Mouse (Mus musculus) CH12.LX (cell line): ENCODE data around the gene Slc29a3. TPM values are rescaled to one million over a fixed set of nuclear protein-coding genes. Genes with fewer than 3 reads are reported as not detected.

Source experiments
- DNase-seq: peaks from one replicate; pipeline ENCODE4 v3.0.0-alpha.2; 2013; ENCODE audit errors: extremely low read depth
- H3K27ac ChIP-seq: 2 replicates; pipeline ENCODE4 v1.5.1; 2012; ENCODE audit warnings: low read depth, mild to moderate bottlenecking, control low read depth, moderate library complexity; ENCODE audit not compliant: insufficient read depth
- H3K27me3 ChIP-seq: replicated peaks from 2 replicates; pipeline ENCODE3; 2012; ENCODE audit warnings: inconsistent platforms
- H3K36me3 ChIP-seq, 2 experiments: replicated peaks in 1 of 2; 2 replicates each; pipeline versions ENCODE3 to v1.6.1; 2012; ENCODE audit warnings: inconsistent platforms in 1 of 2, low read length in 1 of 2, mild to moderate bottlenecking in 1 of 2, mixed read lengths in 1 of 2, moderate library complexity in 1 of 2; ENCODE audit not compliant: control insufficient read depth in 1 of 2, insufficient read depth in 1 of 2
- H3K4me1 ChIP-seq, 2 experiments: 2 replicates each; pipeline ENCODE4 v1.6.1; 2012; ENCODE audit warnings: inconsistent platforms in 1 of 2, moderate library complexity in 1 of 2; ENCODE audit not compliant: insufficient read depth in 2 of 2, control insufficient read depth in 1 of 2
- H3K4me2 ChIP-seq: 2 replicates; pipeline ENCODE4 v1.6.1; 2012; ENCODE audit warnings: low read depth, mild to moderate bottlenecking, control low read depth; ENCODE audit not compliant: poor library complexity, insufficient read depth, severe bottlenecking
- H3K4me3 ChIP-seq, 3 experiments: fragments of 150-350 bp in 1 of 3; sonication (generic) in 1 of 3; replicated peaks in 1 of 3; 2 replicates each; pipeline versions ENCODE3 to v1.5.1; 2011 to 2012; ENCODE audit warnings: low read depth in 2 of 3, low read length in 2 of 3, mild to moderate bottlenecking in 2 of 3, moderate library complexity in 2 of 3, control low read depth in 1 of 3, improper control_type of control experiment in 1 of 3, inconsistent platforms in 1 of 3, mixed read lengths in 1 of 3; ENCODE audit not compliant: poor library complexity in 1 of 3
- H3K79me2 ChIP-seq: replicated peaks from 2 replicates; pipeline ENCODE4 v1.6.1; 2012; ENCODE audit warnings: mild to moderate bottlenecking, moderate library complexity; ENCODE audit not compliant: control insufficient read depth, poor library complexity, insufficient read depth, severe bottlenecking; ENCODE audit errors: extremely low read depth
- H3K9ac ChIP-seq: 2 replicates; pipeline ENCODE4 v1.6.1; 2012; ENCODE audit warnings: low read depth, mild to moderate bottlenecking, control low read depth, moderate library complexity; ENCODE audit not compliant: insufficient read depth
- H3K9me3 ChIP-seq: replicated peaks from 2 replicates; pipeline ENCODE3; 2012; ENCODE audit warnings: low read length, inconsistent platforms, mixed read lengths
- BHLHE40 ChIP-seq: IDR thresholded peaks from 2 replicates; pipeline ENCODE4 v1.6.1; 2011; ENCODE audit warnings: mild to moderate bottlenecking, low read depth, low read length, improper control_type of control experiment
- CHD1 ChIP-seq: IDR thresholded peaks from 2 replicates; pipeline ENCODE4 v1.6.1; 2012; ENCODE audit warnings: low read depth, low read length, improper control_type of control experiment, inconsistent platforms
- CTCF ChIP-seq, 2 experiments: IDR thresholded peaks in 1 of 2; conservative IDR thresholded peaks in 1 of 2; 2 replicates each; pipeline ENCODE4 v1.5.1; 2011 to 2012; ENCODE audit warnings: low read depth in 2 of 2, low read length in 2 of 2, improper control_type of control experiment in 1 of 2, inconsistent platforms in 1 of 2, mild to moderate bottlenecking in 1 of 2, moderate library complexity in 1 of 2
- ELF1 ChIP-seq: IDR thresholded peaks from 2 replicates; pipeline ENCODE4 v1.6.1; 2014; ENCODE audit warnings: low read depth, mild to moderate bottlenecking, inconsistent platforms, low read length, improper control_type of control experiment
- ETS1 ChIP-seq: conservative IDR thresholded peaks from 2 replicates; pipeline ENCODE4 v1.6.1; 2012; ENCODE audit warnings: low read depth, mild to moderate bottlenecking, inconsistent platforms, low read length, improper control_type of control experiment, moderate library complexity
- GABPA ChIP-seq: IDR thresholded peaks from 2 replicates; pipeline ENCODE4 v1.6.1; 2012; ENCODE audit warnings: low read depth, low read length, improper control_type of control experiment, inconsistent platforms; ENCODE audit not compliant: insufficient replicate concordance
- HCFC1 ChIP-seq: IDR thresholded peaks from 2 replicates; pipeline ENCODE4 v1.6.1; 2012; ENCODE audit warnings: low read depth, mild to moderate bottlenecking, inconsistent platforms, low read length, improper control_type of control experiment
- IRF4 ChIP-seq: IDR thresholded peaks from 2 replicates; pipeline ENCODE4 v1.6.1; 2014; ENCODE audit warnings: low read depth, mild to moderate bottlenecking, inconsistent platforms, low read length, improper control_type of control experiment
- JUN ChIP-seq: IDR thresholded peaks from 2 replicates; pipeline ENCODE4 v1.6.1; 2011; ENCODE audit warnings: low read depth, mild to moderate bottlenecking, low read length, improper control_type of control experiment, moderate library complexity; ENCODE audit not compliant: insufficient read depth
- JUND ChIP-seq: conservative IDR thresholded peaks from 2 replicates; pipeline ENCODE4 v1.6.1; 2011; ENCODE audit warnings: low read depth, low read length, improper control_type of control experiment
- MAFK ChIP-seq: IDR thresholded peaks from 2 replicates; pipeline ENCODE4 v1.6.1; 2011; ENCODE audit warnings: low read length, improper control_type of control experiment; ENCODE audit not compliant: insufficient replicate concordance
- MXI1 ChIP-seq: IDR thresholded peaks from 2 replicates; pipeline ENCODE4 v1.6.1; 2011; ENCODE audit warnings: mild to moderate bottlenecking, low read depth, low read length, improper control_type of control experiment
- MYC ChIP-seq: IDR thresholded peaks from 2 replicates; pipeline ENCODE4 v1.6.1; 2011; ENCODE audit warnings: low read depth, mild to moderate bottlenecking, improper control_type of control experiment, low read length
- NELFE ChIP-seq: IDR thresholded peaks from 2 replicates; pipeline ENCODE4 v1.6.1; 2011; ENCODE audit warnings: low read depth, low read length, improper control_type of control experiment
- NRF1 ChIP-seq: IDR thresholded peaks from 2 replicates; pipeline ENCODE4 v1.6.1; 2014; ENCODE audit warnings: low read depth, mild to moderate bottlenecking, inconsistent platforms, low read length, improper control_type of control experiment, moderate library complexity
- PAX5 ChIP-seq: IDR thresholded peaks from 2 replicates; pipeline ENCODE4 v1.6.1; 2012; ENCODE audit warnings: low read length, inconsistent platforms, mixed read lengths
- POLR2A ChIP-seq: IDR thresholded peaks from 2 replicates; pipeline ENCODE4 v1.6.1; 2011; ENCODE audit warnings: low read depth, mild to moderate bottlenecking, improper control_type of control experiment, low read length
- POLR2AphosphoS2 ChIP-seq: IDR thresholded peaks from 2 replicates; pipeline ENCODE4 v1.6.1; 2011; ENCODE audit warnings: low read depth, low read length, improper control_type of control experiment
- RCOR1 ChIP-seq: conservative IDR thresholded peaks from 2 replicates; pipeline ENCODE4 v1.6.1; 2012; ENCODE audit warnings: low read depth, mild to moderate bottlenecking, inconsistent platforms, low read length, improper control_type of control experiment
- SIN3A ChIP-seq: IDR thresholded peaks from 2 replicates; pipeline ENCODE4 v1.6.1; 2012; ENCODE audit warnings: low read length, improper control_type of control experiment, inconsistent platforms
- TBP ChIP-seq: conservative IDR thresholded peaks from 2 replicates; pipeline ENCODE4 v1.6.1; 2011; ENCODE audit warnings: low read depth, low read length, improper control_type of control experiment
- TCF12 ChIP-seq: IDR thresholded peaks from 2 replicates; pipeline ENCODE4 v1.6.1; 2014; ENCODE audit warnings: low read depth, mild to moderate bottlenecking, inconsistent platforms, low read length, improper control_type of control experiment
- UBTF ChIP-seq: IDR thresholded peaks from 2 replicates; pipeline ENCODE4 v1.6.1; 2012; ENCODE audit warnings: low read depth, mild to moderate bottlenecking, inconsistent platforms, low read length, improper control_type of control experiment, moderate library complexity
- USF2 ChIP-seq: conservative IDR thresholded peaks from 2 replicates; pipeline ENCODE4 v1.6.1; 2011; ENCODE audit warnings: low read depth, low read length, improper control_type of control experiment
- ZC3H11A ChIP-seq: IDR thresholded peaks from 2 replicates; pipeline ENCODE4 v1.6.1; 2012; ENCODE audit warnings: low read depth, mild to moderate bottlenecking, inconsistent platforms, low read length, improper control_type of control experiment
- ZKSCAN1 ChIP-seq: IDR thresholded peaks from 2 replicates; pipeline ENCODE4 v1.6.1; 2012; ENCODE audit warnings: low read depth, inconsistent platforms, low read length, improper control_type of control experiment, borderline replicate concordance
- ZMIZ1 ChIP-seq: IDR thresholded peaks from 2 replicates; pipeline ENCODE4 v1.6.1; 2012; ENCODE audit warnings: low read depth, mild to moderate bottlenecking, inconsistent platforms, low read length, improper control_type of control experiment
- ZNF384 ChIP-seq: IDR thresholded peaks from 2 replicates; pipeline ENCODE4 v1.6.1; 2012; ENCODE audit warnings: low read depth, low read length, improper control_type of control experiment, inconsistent platforms
- dilution Hi-C: fragments of 300-500 bp; cut with MboI; formaldehyde crosslinking; loops from 2 replicates; pipeline ENCODE4 v1.14.3; 2020; ENCODE audit warnings: low sequenced_read_pairs; ENCODE audit not compliant: extremely low pct_unique_long_range_greater_than_20kb, extremely low pct_ligation_motif_present
- in situ Hi-C: fragments of 300-500 bp; cut with MboI; formaldehyde crosslinking; loops from 3 replicates; pipeline ENCODE4 v1.14.3; 2019; ENCODE audit warnings: low sequenced_read_pairs, low pct_ligation_motif_present, low pct_unique_long_range_greater_than_20kb, mixed read lengths
- polyA plus RNA-seq: library from polyadenylated mRNA; unstranded; fragments of >175 nt; gene quantifications from 2 replicates; pipeline ENCODE4 v1.2.1, GENCODE M21; 2012; ENCODE audit warnings: low read depth; ENCODE audit not compliant: insufficient read length
- total RNA-seq, 2 experiments: library from RNA; depleted of rRNA; stranded (reverse); fragments of 300-350 nt in 1 of 2; fragments of >200 nt in 1 of 2; gene quantifications; 2 replicates each; pipeline ENCODE4 v1.2.3; 2012 to 2014

Gene Slc29a3
- total and polyA plus RNA-seq, 3 experiments, result 4.1 to 19.1 (median 5.9) TPM

- Histone ChIP-seq H3K36me3 (no peaks in the 10 kb centered on the region), H3K4me1 (peaks cover 8 to 15% of the 10 kb centered on the region in 2 experiments; a peak in 3 of 4 replicates), H3K9ac (no peak overlapping the region), H3K27me3 (peaks cover 88% of the 10 kb centered on the region), H3K9me3 (peaks cover 10% of the 10 kb centered on the region), H3K27ac (no peak overlapping the region), H3K4me3 (no peak overlapping the region), H3K79me2 (no peaks in the 10 kb centered on the region), H3K4me2 (no peak overlapping the region)
- no peak for DNase-seq
- in situ Hi-C loops (loop anchor here (5.0 kb wide), 2 partner anchors 149 to 274 kb away; no protein-coding TSS in a partner anchor), dilution Hi-C loops (no loop called here)
- TF ChIP-seq NRF1 (no peak), TBP (no peak), POLR2AphosphoS2 (no peak), ZMIZ1 (no peak), ZKSCAN1 (no peak), PAX5 (no peak), IRF4 (no peak), TCF12 (no peak), MXI1 (no peak), JUND (no peak), CHD1 (no peak), GABPA (no peak), POLR2A (no peak), RCOR1 (no peak), MYC (no peak), BHLHE40 (no peak), ELF1 (no peak)
These were observed 66.6 kb downstream of the Slc29a3 start for GRCm38 (mm10) chr10:60685764-60686640.

- no peak overlapping the region for H3K27ac ChIP-seq
- H3K9ac ChIP-seq, result no peak overlapping the region
- H3K4me1 ChIP-seq, result no peaks in the 10 kb centered on the region
- no peaks in the 10 kb centered on the region for H3K9me3 ChIP-seq
- dilution Hi-C loops (no loop called here), in situ Hi-C loops (no loop called here)
- H3K4me2 ChIP-seq, result no peak overlapping the region
- no peak for TF ChIP-seq RCOR1
- TF ChIP-seq ETS1, result no peak
- TF ChIP-seq JUN, result no peak
- TF ChIP-seq HCFC1, result no peak
- no peak for TF ChIP-seq UBTF
- TF ChIP-seq MAFK, result no peak
- TF ChIP-seq MXI1, result no peak
- TF ChIP-seq USF2, result no peak
- TF ChIP-seq ZNF384, result no peak
- TF ChIP-seq CTCF (conservative IDR thresholded peaks at IDR 0.05 in 1 of 2, IDR thresholded peaks at IDR 0.05 in 1 of 2; ENCODE audit: low read depth in 2 of 2, low read length in 2 of 2), result no peak
- TF ChIP-seq TCF12, result no peak
- TF ChIP-seq ELF1, result no peak
- TF ChIP-seq POLR2A, result no peak
- no peak for TF ChIP-seq NRF1
- TF ChIP-seq ZC3H11A, result no peak
- no peak for TF ChIP-seq IRF4
- TF ChIP-seq JUND, result no peak
- no peak for TF ChIP-seq NELFE
- TF ChIP-seq SIN3A, result no peak
- H3K4me3 ChIP-seq, result no peak overlapping the region
- H3K79me2 ChIP-seq, result no peaks in the 10 kb centered on the region
- peaks cover 84% of the 10 kb centered on the region for H3K27me3 ChIP-seq
- no peaks in the 10 kb centered on the region for H3K36me3 ChIP-seq
- no peak for DNase-seq
These were observed 73.7 kb downstream of the Slc29a3 start for GRCm38 (mm10) chr10:60678926-60679325.
